Mouse (Mus musculus): ENCODE measurements around the gene Spef2.
A peak's percentile ranks its signal among the peaks of the same experiment; 100 is the strongest.
"Not testable (repeated sequence)": the region's sequence is repeated elsewhere in the genome, so short reads cannot be mapped to it uniquely, and the experiment has no call there.

Spef2 gene

DNA sequence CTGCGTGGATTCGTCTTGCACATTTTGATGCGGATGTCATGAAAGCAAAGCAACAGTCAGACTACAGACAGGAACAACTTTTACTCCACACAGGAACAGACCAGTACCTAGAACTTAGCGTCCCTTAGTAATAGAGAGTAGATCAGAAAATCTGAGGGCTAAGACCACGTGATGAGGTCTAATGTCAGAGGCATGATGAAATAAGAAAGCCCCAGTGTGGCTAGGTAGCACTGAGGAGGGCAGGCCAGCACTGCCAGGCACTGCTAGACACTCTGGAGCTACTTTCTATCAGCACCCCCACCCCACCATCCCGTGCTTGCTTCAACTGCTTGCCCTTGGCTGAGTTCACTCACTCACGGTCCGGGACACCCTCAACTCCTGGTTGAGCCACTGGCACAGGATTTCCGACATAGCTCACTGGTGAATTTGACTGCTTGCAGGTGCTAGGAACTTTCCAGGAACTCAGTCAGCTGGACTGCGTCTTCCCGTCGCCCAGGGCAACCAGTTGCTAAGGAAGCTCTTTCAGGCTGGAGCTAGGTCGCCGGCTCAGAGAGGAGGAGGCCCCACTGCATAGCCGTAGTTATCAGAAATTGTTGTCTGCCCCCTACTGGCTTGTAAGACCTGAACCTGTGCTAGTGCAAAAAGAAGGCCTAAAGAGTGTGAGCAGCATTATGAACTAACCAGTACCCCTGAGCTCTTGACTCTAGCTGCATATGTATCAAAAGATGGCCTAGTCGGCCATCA, at the start of gene Spef2:
Gene Spef2 (minus strand): TSS at position 510 of the 744 bp plus-strand sequence.
- DNase-seq (ENCODE audit: low spot score), result peak; percentile 54

DNA sequence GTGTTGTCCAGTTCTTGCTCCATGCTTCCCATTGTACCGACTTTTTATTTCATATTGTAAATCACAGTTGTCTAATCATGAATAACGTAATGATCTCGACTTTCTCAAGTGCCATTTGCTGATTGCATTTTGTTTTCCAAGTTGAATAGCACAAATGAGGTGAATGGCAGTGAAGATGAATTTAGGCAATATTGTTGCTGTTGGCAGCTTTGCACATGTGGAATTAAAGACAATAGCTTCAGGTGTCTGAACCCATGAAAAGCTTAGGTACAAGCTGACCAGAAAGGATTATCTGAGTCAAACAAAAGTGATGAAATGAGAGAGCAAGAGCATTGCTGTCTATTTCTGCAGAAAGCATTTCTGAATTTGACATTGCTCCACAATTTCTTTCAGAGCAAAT, 45.5 kb upstream of the Spef2 start:
- DNase-seq (ENCODE audit: low spot score), result no peak

- no peak for DNase-seq (ENCODE audit: low spot score)
Measured at GRCm38 (mm10) chr15:9788245-9789030, 39.8 kb upstream of the Spef2 start.

- DNase-seq (ENCODE audit: low spot score), result not testable (repeated sequence)
Measured at GRCm38 (mm10) chr15:9774222-9775142, 25.8 kb upstream of the Spef2 start.

DNA sequence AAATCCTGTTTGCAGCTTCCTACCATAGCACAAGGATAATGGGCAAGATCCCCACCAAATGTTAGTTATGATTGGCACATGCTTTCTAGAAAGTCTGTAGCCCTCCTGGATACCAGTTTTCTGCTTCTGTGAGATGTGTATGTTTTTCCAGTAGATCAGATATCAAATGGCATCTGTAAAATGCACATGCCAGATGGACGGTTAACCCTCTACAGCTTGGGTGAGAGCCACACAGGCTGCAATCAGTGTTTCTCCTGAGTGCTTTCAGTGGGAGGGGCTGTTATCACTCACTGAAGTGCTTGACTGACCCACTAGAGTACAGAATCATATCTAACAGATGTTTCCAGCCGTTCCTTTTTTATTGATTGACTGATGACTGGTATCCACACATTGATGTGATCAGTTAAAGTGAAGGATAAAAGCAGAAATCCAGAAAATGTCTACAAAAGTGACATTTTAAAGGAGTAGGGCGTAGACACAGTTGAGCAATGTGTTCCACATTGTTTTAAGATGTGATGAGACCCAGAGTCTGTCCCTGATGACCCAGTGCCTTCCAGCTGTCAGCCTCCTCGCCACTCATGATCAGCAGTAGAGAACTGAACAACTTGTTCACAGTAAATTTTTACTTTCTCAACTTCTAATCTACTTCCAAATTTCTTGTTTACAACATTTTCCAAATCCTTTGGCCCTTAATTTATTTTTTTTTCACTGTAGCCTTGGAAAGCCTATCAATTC, 19.7 kb upstream of the Spef2 start:
- no peak for DNase-seq (ENCODE audit: low spot score)

GRCm38 (mm10) chr15:9767034-9767433, 18.4 kb upstream of the Spef2 start:
- DNase-seq (ENCODE audit: low spot score), result no peak

GRCm38 (mm10) chr15:9750966-9751365, 2.3 kb upstream of the Spef2 start:
- no peak for DNase-seq (ENCODE audit: low spot score)

GRCm38 (mm10) chr15:9747410-9748104, 1.1 kb downstream of the Spef2 start:
- DNase-seq (ENCODE audit: low spot score), result no peak

DNA sequence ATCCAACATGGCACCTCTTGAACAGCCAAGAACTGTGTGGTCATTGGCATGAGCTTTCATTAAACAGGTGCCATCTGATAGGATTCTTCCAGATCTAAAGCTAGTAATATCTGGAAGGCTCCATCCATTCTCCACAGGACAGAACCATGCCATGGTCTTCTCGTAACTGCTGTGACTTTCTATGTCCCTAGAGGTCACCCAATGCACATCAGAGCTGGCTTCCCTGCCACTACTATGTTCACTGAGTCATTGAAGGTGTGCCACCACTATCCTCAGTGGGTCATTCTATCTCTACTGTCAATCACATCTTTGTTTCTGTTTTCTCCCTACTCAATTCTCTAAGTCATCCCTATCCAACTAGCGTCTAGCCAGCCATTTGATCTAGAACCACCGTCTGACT, 6.5 kb downstream of the Spef2 start:
- DNase-seq (ENCODE audit: low spot score), result no peak

- no peak for DNase-seq (ENCODE audit: low spot score)
Measured at GRCm38 (mm10) chr15:9714574-9715458, 33.9 kb downstream of the Spef2 start.

GRCm38 (mm10) chr15:9713707-9714106, 35.0 kb downstream of the Spef2 start:
- DNase-seq (ENCODE audit: low spot score), result no peak

GRCm38 (mm10) chr15:9710330-9710729, 38.3 kb downstream of the Spef2 start:
- DNase-seq (ENCODE audit: low spot score), result no peak

DNA sequence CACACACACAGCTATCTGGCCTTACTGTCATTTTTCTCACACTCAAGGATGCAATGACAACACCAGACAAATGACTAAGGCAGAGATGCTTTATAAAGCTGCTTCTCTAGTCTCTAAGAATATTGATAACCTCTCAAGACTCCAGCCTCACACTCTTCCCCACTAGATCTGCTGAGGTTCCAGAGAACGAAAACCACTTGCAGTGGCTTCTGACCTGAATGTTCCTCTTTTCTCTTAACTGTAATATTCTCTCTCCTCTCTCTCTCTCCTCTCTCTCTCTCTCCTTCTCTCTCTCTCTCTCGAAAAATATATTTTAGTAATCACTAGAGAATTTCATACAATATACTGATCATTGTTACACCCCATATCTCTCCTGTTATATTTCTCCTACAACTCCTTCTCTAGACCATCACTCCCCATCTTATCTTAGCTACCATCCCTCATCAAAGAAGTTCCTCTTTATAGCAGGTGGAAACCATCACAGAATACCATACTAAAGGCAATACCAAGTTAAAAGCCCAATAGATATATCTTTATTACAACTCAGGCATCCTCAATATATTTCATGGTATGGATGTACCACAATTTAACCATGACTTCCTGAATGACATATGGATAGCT, 42.7 kb downstream of the Spef2 start:
- no peak for DNase-seq (ENCODE audit: low spot score)

DNA sequence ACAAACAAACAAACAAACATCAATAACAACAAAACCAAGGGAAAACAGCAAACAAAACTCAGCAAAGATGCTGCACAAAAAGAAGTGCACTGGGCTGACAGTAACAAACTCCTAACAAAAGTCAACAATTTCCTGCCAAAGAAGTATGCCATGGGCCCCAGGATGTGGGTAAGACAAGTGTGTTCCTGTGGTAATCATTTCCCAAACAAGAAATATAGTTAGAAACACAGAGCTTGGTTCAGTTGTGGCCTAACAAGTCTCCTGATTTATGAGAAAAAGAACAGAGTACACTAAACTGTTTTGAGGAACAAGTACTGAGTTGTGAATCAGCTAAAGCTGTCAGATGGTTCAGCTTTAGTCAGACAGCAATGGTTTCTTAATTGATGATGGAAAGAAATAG, 46.8 kb downstream of the Spef2 start:
- no peak for DNase-seq (ENCODE audit: low spot score)

- no peak for DNase-seq (ENCODE audit: low spot score)
Measured at GRCm38 (mm10) chr15:9691721-9692120, 56.9 kb downstream of the Spef2 start.

- no peak for DNase-seq (ENCODE audit: low spot score)
Measured at GRCm38 (mm10) chr15:9690845-9691244, 57.8 kb downstream of the Spef2 start.

DNA sequence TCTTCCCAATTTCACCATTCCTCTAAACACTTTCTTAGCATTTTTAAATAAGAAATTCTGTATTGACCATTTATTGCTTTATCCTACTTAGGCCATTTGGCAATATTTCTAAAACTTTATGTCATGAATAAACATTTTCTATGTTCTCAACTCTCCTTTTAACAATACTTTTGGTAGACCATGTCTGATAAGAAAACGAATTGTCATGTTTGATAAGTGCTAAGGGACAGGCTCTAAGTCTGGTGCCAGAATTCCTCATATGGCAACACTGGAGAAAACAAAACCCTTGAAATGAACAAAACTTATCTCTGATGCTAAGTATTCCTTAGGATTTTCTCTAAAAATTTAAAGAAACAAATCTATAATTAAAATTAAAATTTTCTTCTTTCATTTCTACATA, 58.2 kb downstream of the Spef2 start:
- DNase-seq (ENCODE audit: low spot score), result no peak

- no peak for DNase-seq (ENCODE audit: low spot score)
Measured at GRCm38 (mm10) chr15:9683485-9683884, 65.2 kb downstream of the Spef2 start.

- no peak for DNase-seq (ENCODE audit: low spot score)
Measured at GRCm38 (mm10) chr15:9677343-9678036, 71.2 kb downstream of the Spef2 start.

Data from layer of hippocampus, adult 9-10 months (tissue).